Mouse (Mus musculus) hematopoietic stem cell, adult 5-6 weeks (primary cell): Measurements from ENCODE around the gene Lce3c. TPM values are rescaled to one million over a fixed set of nuclear protein-coding genes. Genes with fewer than 3 reads are reported as not detected.

Experiments
- ATAC-seq, 2 experiments: fragments of 125-278 bp in 1 of 2; replicated peaks in 1 of 2; 2 replicates each; pipeline ENCODE4 v1.8.0; 2016 to 2017; ENCODE audit warnings: inconsistent platforms in 2 of 2, mild to moderate bottlenecking in 2 of 2, moderate number of reproducible peaks in 2 of 2, low read depth in 1 of 2, moderate TSS enrichment in 1 of 2; ENCODE audit not compliant: low FRiP score in 2 of 2, poor library complexity in 2 of 2, severe bottlenecking in 2 of 2, insufficient read depth in 1 of 2, low TSS enrichment in 1 of 2
- total RNA-seq: library from RNA; stranded (forward); fragments of 172-1452, 232-1000 nt; gene quantifications from 2 replicates; pipeline ENCODE4 v1.2.3, GENCODE M21; 2017

The Lce3c gene
- not detected in 2 replicates for total RNA-seq

GRCm38 (mm10) chr3:92944186-92944585, at the start of gene Lce3c:
Lce3c (plus strand) TSS chr3:92944486.
- no peak for ATAC-seq

- ATAC-seq = no peak
Observed at GRCm38 (mm10) chr3:92894489-92894888, 49.8 kb upstream of the Lce3c start.

- peak in 1 of 2 experiments; percentile 56; a peak in 3 of 4 replicates for ATAC-seq
Observed at GRCm38 (mm10) chr3:92902992-92903391, 41.3 kb upstream of the Lce3c start.

- peak; percentile 29 to 42; a peak in 1 of 4 replicates for ATAC-seq
Observed at GRCm38 (mm10) chr3:92903640-92904039, 40.6 kb upstream of the Lce3c start.

- ATAC-seq = no peak
Observed at GRCm38 (mm10) chr3:92905182-92905581, 39.1 kb upstream of the Lce3c start.

- no peak for ATAC-seq
Observed at GRCm38 (mm10) chr3:92907571-92907970, 36.7 kb upstream of the Lce3c start.

GRCm38 (mm10) chr3:92920364-92920763, 23.9 kb upstream of the Lce3c start:
- ATAC-seq = no peak

GRCm38 (mm10) chr3:92926130-92926529, 18.2 kb upstream of the Lce3c start, which contains the start of gene Lce3a:
Lce3a (minus strand) TSS chr3:92926230.
- no peak for ATAC-seq

- no peak for ATAC-seq
Observed at GRCm38 (mm10) chr3:92932679-92933078, 11.6 kb upstream of the Lce3c start, which contains the start of gene Lce3b. Lce3b (plus strand) TSS chr3:92932979.

GRCm38 (mm10) chr3:92957090-92957489, 12.8 kb downstream of the Lce3c start, which contains the start of gene Lce3d:
Lce3d (plus strand) TSS chr3:92957390.
- ATAC-seq = no peak

GRCm38 (mm10) chr3:92966761-92967160, 22.5 kb downstream of the Lce3c start, which contains the start of gene Lce3e:
Lce3e (plus strand) TSS chr3:92967061.
- ATAC-seq = no peak

- ATAC-seq = no peak
Observed at GRCm38 (mm10) chr3:92978484-92978883, 34.2 kb downstream of the Lce3c start.

GRCm38 (mm10) chr3:92991926-92992325, 47.6 kb downstream of the Lce3c start, which contains the start of gene Lce3f:
Lce3f (plus strand) TSS chr3:92992226.
- ATAC-seq = no peak

Other genes starting within 250 kb of the Lce3c start
- not detected in 2 replicates for gene Lce1e, start 235.4 kb upstream of the Lce3c start, total RNA-seq
- gene Lce1f, start 224.1 kb upstream of the Lce3c start, total RNA-seq = not detected in 2 replicates
- not detected in 2 replicates for gene Gm38119, start 205.4 kb upstream of the Lce3c start, total RNA-seq
- gene Lce1g, start 192.1 kb upstream of the Lce3c start, total RNA-seq = not detected in 2 replicates
- gene Lce1h, start 179.4 kb upstream of the Lce3c start, total RNA-seq = not detected in 2 replicates
- not detected in 2 replicates for gene Lce1i, start 165.6 kb upstream of the Lce3c start, total RNA-seq
- not detected in 2 replicates for gene Lce1j, start 154.0 kb upstream of the Lce3c start, total RNA-seq
- not detected in 2 replicates for gene Lce1k, start 136.6 kb upstream of the Lce3c start, total RNA-seq
- gene Kprp, start 117.2 kb upstream of the Lce3c start, total RNA-seq = not detected in 2 replicates
- gene Lce1l, start 93.2 kb upstream of the Lce3c start, total RNA-seq = not detected in 2 replicates
- gene 2310050C09Rik, start 74.3 kb upstream of the Lce3c start, total RNA-seq = not detected in 2 replicates
- not detected in 2 replicates for gene Lce3a, start 18.3 kb upstream of the Lce3c start, total RNA-seq
- gene Lce3b, start 11.5 kb upstream of the Lce3c start, total RNA-seq = not detected in 2 replicates
- not detected in 2 replicates for gene Lce3d, start 12.9 kb downstream of the Lce3c start, total RNA-seq
- gene Lce3e, start 22.6 kb downstream of the Lce3c start, total RNA-seq = not detected in 2 replicates
- gene Lce3f, start 47.7 kb downstream of the Lce3c start, total RNA-seq = not detected in 2 replicates
- not detected in 2 replicates for gene Crct1, start 71.2 kb downstream of the Lce3c start, total RNA-seq
- gene Lce1m, start 74.6 kb downstream of the Lce3c start, total RNA-seq = not detected in 2 replicates
- gene Gm4858, start 124.3 kb downstream of the Lce3c start, total RNA-seq = not detected in 2 replicates
- not detected in 2 replicates for gene Crnn, start 200.3 kb downstream of the Lce3c start, total RNA-seq